Mouse (Mus musculus): Measurements from ENCODE around the gene Hist1h4f. TPM values are rescaled to one million over a fixed set of nuclear protein-coding genes. Genes with fewer than 3 reads are reported as not detected.

Hist1h4f gene
- total and polyA plus RNA-seq, 3 experiments, result 14.4 to 3,786 TPM; not detected in 1

GRCm38 (mm10) chr13:23537006-23537710, 14.3 kb downstream of the Hist1h4f start:
- Histone ChIP-seq H3K4me3 (ENCODE audit: control insufficient read depth in 1 of 2, insufficient read depth in 1 of 2, low read depth in 2 of 2, low read length in 2 of 2) (no peak overlapping the region), H3K36me3 (ENCODE audit: control insufficient read depth in 1 of 2, insufficient read depth in 2 of 2, low read length in 2 of 2) (peaks cover 0 to 30% of the 10 kb centered on the region in 2 experiments; a peak in 2 of 4 replicates), H3K9ac (ENCODE audit: control insufficient read depth, low read depth, low read length, poor library complexity, severe bottlenecking) (peak overlapping the region; percentile 16), H3K9me3 (replicated peaks; ENCODE audit: insufficient read depth, low read length) (no peaks in the 10 kb centered on the region), H3K27me3 (ENCODE audit: control insufficient read depth in 1 of 2, insufficient read depth in 2 of 2, low read length in 2 of 2) (no peaks in the 10 kb centered on the region), H3K27ac (ENCODE audit: control insufficient read depth, low read depth, low read length) (no peak overlapping the region; the same call in 1 of the 2 replicates), H3K79me2 (ENCODE audit: control insufficient read depth, insufficient read depth, low read length, poor library complexity) (peaks cover 4% of the 10 kb centered on the region; the same call in 1 of the 2 replicates), H3K4me1 (ENCODE audit: control insufficient read depth in 1 of 2, insufficient read depth in 2 of 2, low read length in 2 of 2) (peaks cover 2 to 4% of the 10 kb centered on the region in 2 experiments; a peak in 3 of 4 replicates)
- peak; percentile 61 for DNase-seq (ENCODE audit: low read depth, low spot score)
- no peak for TF ChIP-seq USF2 (IDR thresholded peaks at IDR 0.05; ENCODE audit: borderline replicate concordance in 1 of 2, insufficient read depth in 1 of 2, low read depth in 1 of 2, low read length in 2 of 2)
- TF ChIP-seq MAZ (IDR thresholded peaks at IDR 0.05; ENCODE audit: low read depth, low read length), result no peak
- no peak for TF ChIP-seq NRF1 (IDR thresholded peaks at IDR 0.05; ENCODE audit: insufficient read depth, low read depth, low read length, poor library complexity, severe bottlenecking)
- TF ChIP-seq NELFE (IDR thresholded peaks at IDR 0.05; ENCODE audit: low read depth, low read length), result no peak

- peak overlapping the region; percentile 94 for H3K27ac ChIP-seq (ENCODE audit: control insufficient read depth, low read depth, low read length)
- H3K9ac ChIP-seq (ENCODE audit: control insufficient read depth, low read depth, low read length, poor library complexity, severe bottlenecking), result peak overlapping the region; percentile 75
- peak; percentile 84 for DNase-seq (ENCODE audit: low read depth, low spot score)
- H3K79me2 ChIP-seq (ENCODE audit: control insufficient read depth, insufficient read depth, low read length, poor library complexity), result peaks cover 4% of the 10 kb centered on the region; the same call in 1 of the 2 replicates
- H3K9me3 ChIP-seq (replicated peaks; ENCODE audit: insufficient read depth, low read length), result no peaks in the 10 kb centered on the region
- peaks cover 0 to 33% of the 10 kb centered on the region in 2 experiments; a peak in 2 of 4 replicates for H3K36me3 ChIP-seq (ENCODE audit: control insufficient read depth in 1 of 2, insufficient read depth in 2 of 2, low read length in 2 of 2)
- TF ChIP-seq POLR2AphosphoS2 (IDR thresholded peaks at IDR 0.05; ENCODE audit: low read length) (no peak), TCF12 (IDR thresholded peaks at IDR 0.05; ENCODE audit: low read depth, low read length) (no peak), POLR2AphosphoS5 (IDR thresholded peaks at IDR 0.05; ENCODE audit: borderline replicate concordance, low read depth, low read length) (peak; percentile 8; the same call in 1 of the 2 replicates), MYB (IDR thresholded peaks at IDR 0.05; ENCODE audit: low read depth, low read length) (no peak), TBP (IDR thresholded peaks at IDR 0.05; ENCODE audit: low read depth, low read length) (no peak), NRF1 (IDR thresholded peaks at IDR 0.05; ENCODE audit: insufficient read depth, low read depth, low read length, poor library complexity, severe bottlenecking) (no peak), MEF2A (IDR thresholded peaks at IDR 0.05; ENCODE audit: extremely low read depth, insufficient replicate concordance, low read depth, low read length, poor library complexity, severe bottlenecking) (no peak), POLR2A (IDR thresholded peaks at IDR 0.05; ENCODE audit: control insufficient read depth in 1 of 2, insufficient read depth in 1 of 2, low read depth in 1 of 2, low read length in 2 of 2, poor library complexity in 1 of 2) (peak in 1 of 2 experiments; percentile 40; a peak in 1 of 4 replicates), GABPA (IDR thresholded peaks at IDR 0.05; ENCODE audit: low read depth, low read length) (no peak), CHD2 (IDR thresholded peaks at IDR 0.05; ENCODE audit: low read length) (no peak), MAX (IDR thresholded peaks at IDR 0.05; ENCODE audit: low read length) (no peak)
- no peaks in the 10 kb centered on the region for H3K27me3 ChIP-seq (ENCODE audit: control insufficient read depth in 1 of 2, insufficient read depth in 2 of 2, low read length in 2 of 2)
- peak overlapping the region; percentile 10 to 56 for H3K4me3 ChIP-seq (ENCODE audit: control insufficient read depth in 1 of 2, insufficient read depth in 1 of 2, low read depth in 2 of 2, low read length in 2 of 2)
- H3K4me1 ChIP-seq (ENCODE audit: control insufficient read depth in 1 of 2, insufficient read depth in 2 of 2, low read length in 2 of 2), result peaks cover 2 to 4% of the 10 kb centered on the region in 2 experiments; a peak in 3 of 4 replicates
These were observed 15.2 kb downstream of the Hist1h4f start for GRCm38 (mm10) chr13:23536076-23536822.

Data from MEL (cell line).